Mouse (Mus musculus): ENCODE data around the gene Stard3nl. TPM values are rescaled to one million over a fixed set of nuclear protein-coding genes. Genes with fewer than 3 reads are reported as not detected.
"Not testable (repeated sequence)": the region's sequence is repeated elsewhere in the genome, so short reads cannot be mapped to it uniquely, and the experiment has no call there.

Gene Stard3nl
- polyA plus RNA-seq, 1 experiment from 2014 or later = 143 TPM

GRCm38 (mm10) chr13:19336310-19336709 is 59.3 kb downstream of the Stard3nl start:
- H3K9ac ChIP-seq; H3K4me1 ChIP-seq; H3K36me3 ChIP-seq; H3K27ac ChIP-seq; ATAC-seq (ENCODE audit: low FRiP score); H3K4me2 ChIP-seq (replicated peaks); H3K9me3 ChIP-seq (replicated peaks); H3K27me3 ChIP-seq; H3K4me3 ChIP-seq: not testable (repeated sequence)
- WGBS = 84% methylated on average over 1 of the region's 1 CpGs

Other genes with a start within 250 kb of the Stard3nl start
- gene Epdr1, start 224.1 kb upstream of the Stard3nl start, polyA plus RNA-seq (2016; fragmentation: Nextera tagmentation; extraction: Ambion mirVana) = 17.7 and 19.5 TPM in 2 replicates
- 1.2 and 1.4 TPM in 2 replicates for gene Sfrp4, start 227.3 kb upstream of the Stard3nl start, polyA plus RNA-seq (2016; fragmentation: Nextera tagmentation; extraction: Ambion mirVana)

Data from hindbrain, embryonic 12.5 days (tissue).